Mouse (Mus musculus) neural tube, embryonic 10.5 days (tissue): Measurements from ENCODE around the gene Foxo6.
A peak's percentile ranks its signal among the peaks of the same experiment; 100 is the strongest.

ENCODE experiments used
- DNase-seq: peaks from one replicate; pipeline ENCODE4 v3.0.0-alpha.2; 2017; ENCODE audit warnings: low spot score; ENCODE audit errors: extremely low spot score

Foxo6 gene

DNA sequence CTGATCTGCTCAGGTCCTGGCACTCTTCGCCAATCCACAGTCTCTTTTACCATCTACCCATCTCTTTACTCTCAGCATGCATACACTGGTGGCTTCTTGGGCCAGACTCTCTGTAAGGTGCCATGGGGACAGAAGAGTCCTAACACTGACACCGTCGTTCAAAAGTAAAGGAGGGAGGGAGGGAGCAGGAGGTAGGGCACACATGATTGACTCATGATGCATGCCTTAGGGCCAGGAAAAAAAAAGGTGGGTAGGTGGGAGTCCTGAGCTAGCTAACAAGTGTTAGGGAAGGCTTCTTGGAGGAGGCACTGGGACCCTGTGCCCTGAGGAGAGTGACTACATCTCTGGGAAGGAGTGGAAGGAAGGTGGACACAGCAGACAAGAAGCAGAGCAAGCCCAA is 1.9 kb downstream of the Foxo6 start:
- DNase-seq: no peak

DNA sequence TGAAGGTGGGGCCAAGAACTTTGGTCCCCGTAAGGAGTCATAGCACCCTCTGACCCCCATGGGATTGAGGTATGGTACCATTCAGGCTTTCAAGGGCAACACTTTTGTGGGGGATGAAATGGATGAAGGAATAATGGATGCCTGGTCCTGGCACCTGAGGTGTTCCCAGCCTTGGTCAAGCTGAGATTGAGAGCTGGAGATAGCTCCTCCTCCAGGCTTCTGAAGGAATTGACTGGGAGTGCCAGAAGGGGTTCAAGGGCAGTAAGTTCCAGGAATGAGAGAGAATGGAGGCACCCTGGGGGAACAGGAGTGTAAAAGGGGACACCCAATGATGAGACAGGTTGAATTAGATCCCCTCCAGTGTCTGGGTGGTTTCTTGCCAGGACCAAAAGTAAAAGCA is 3.0 kb downstream of the Foxo6 start:
- no peak for DNase-seq

DNA sequence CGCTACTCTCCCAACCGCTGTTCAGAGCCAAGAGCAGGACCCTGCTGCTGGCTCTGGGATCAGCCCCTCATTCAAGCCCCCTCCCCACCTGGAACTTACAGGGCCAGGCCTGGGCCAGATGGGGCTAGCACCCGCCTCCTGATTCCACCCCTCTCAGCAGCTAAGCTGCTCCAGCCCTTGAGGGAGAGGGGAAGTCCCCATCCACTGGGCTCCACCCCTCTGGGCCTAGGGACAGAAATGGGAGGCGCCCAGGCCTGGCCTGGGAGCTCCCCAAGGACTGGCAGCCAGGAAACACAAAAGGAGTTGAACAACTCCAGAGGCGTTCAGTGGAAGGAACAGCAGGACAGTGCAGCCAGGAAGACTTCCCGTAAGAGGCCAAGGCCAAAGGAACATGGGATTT is 4.0 kb downstream of the Foxo6 start:
- DNase-seq: peak; percentile 45

DNA sequence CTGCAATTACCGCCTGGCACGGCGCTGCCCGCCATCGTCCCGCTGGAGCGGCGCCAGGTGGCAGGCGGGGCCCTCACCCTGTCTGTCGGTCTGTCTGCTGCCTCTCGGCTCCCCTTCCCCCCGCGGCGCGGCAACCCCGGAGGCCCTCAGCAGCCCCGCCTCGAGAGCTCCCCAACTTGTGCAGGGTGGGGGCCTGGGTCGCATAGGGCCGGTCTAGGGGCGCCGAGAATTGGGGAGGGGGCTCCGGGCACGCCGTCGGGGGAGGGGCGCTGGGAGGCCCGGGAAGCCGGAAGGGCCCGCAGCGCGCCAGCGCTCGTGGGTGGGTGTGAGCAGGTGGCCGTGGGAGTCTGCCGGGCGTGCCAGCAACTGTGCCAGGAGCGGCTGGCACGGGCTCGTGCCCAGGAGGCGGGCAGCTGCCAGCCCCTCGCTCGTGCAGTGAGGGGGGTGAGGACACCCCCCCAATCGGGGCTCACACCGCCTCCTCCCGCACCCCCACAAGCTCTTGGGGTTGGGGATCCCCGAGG is 4.5 kb downstream of the Foxo6 start:
- DNase-seq: no peak

DNA sequence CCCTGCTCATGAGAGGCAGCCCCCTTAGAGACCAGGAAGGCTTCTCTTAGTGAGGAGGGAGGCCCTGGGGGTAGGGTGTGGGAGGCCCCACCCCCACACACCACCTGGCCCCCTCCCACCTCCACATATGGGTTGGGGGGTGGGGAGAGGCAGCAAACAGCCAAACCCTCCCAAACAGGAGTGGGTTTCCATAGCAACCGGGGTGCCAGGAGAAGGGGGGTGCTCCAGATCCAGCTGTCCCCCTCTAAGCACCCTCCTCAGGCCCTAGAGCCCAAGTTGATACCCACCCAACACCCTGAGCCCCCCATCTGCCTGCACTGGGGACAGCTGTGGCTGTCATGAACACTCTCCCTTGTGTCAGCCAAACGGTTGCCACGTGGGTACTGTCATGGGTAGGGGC is 6.1 kb downstream of the Foxo6 start:
- DNase-seq: no peak

DNA sequence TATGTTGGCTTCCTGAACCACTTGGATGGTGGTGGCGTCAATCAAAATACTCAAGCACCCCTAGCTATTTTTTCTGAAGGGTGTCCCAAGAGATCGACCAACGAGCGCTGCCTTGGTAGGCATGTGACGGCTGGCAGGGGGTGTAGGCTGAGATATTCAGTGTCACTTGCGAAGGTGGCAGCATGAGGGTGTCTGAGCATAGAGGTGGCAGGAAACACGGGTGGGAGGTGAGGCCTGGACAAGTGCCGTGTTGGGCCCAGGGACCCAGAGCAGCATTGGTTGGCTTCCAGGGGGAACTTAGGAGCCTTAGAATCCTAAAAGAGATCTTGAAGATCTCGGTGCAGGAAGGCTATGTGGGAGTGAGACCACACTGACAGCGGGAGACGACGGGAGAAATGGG is 6.7 kb downstream of the Foxo6 start:
- DNase-seq: no peak

- no peak for DNase-seq
Measured at GRCm38 (mm10) chr4:120277255-120277928, 9.8 kb downstream of the Foxo6 start.

- no peak for DNase-seq
Measured at GRCm38 (mm10) chr4:120275487-120275886, 11.7 kb downstream of the Foxo6 start.

GRCm38 (mm10) chr4:120273594-120273993 is 13.6 kb downstream of the Foxo6 start:
- no peak for DNase-seq

DNA sequence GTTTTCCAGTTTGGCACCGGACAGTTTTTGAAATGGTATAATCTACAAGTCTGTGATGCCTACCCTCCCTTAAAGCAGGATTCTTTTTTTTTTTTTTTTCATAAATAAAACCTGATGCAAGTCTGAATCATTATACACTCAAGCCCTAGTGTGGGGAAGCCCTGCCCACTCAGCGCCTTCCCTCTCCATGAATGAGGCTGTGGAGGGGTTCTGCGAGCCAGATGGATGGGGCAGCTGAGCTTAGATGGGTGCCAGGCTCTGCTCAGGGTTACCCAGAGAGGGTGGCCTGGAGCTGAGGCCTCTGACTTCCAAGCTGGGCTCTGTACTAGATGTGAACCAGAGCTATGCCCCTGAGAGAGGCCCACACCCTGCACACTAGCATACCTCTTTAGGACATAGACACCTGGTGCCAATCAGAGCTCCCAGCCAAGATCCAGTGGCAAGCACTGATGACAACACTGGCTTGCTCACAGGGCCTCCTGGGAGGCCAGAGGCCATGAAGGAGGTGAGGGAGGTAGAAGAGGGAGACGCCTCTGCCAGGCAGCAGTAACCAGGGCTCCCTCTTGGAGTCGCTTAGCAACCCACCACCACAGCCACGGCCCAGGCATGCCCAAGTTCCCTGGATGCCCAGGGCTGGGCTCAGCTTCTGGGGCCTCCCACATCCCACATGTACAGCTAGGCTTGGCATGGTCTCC is 15.1 kb downstream of the Foxo6 start:
- DNase-seq: no peak

- no peak for DNase-seq
Measured at GRCm38 (mm10) chr4:120271208-120271607, 15.9 kb downstream of the Foxo6 start.

DNA sequence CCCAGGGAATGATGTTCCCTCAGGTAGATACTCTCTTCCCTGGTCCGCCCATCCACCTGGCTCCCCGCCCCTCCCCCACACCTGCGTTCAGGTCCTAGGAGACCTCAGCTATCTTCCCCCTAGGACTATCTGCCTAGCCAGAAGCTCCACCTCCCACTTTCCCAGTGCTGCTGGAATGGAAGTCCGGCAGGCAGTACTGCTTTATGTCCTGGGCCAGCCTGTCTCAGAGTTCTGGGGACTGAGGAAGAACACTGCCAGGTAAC is 16.3 kb downstream of the Foxo6 start:
- DNase-seq: no peak

GRCm38 (mm10) chr4:120270148-120270936 is 16.8 kb downstream of the Foxo6 start:
- DNase-seq: no peak

DNA sequence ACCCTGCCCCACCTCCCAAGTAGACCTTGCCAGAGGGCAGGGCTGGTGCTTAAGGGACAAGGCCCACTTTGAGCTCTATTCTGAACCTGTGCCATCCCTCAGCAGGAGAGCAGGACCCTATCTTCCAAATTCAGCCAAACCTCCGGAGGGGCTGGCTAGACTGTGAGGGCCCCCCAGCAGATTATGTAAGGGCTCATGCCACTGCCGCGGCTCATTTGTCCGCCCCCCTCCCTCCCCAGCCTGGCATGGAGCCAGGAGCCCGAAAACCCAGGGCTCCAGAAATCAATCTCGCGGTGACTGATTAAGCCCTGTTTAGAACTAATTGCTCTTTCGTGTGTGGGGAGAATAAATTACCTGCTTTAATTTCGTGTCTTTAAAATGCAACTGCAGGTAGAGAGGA is 17.7 kb downstream of the Foxo6 start:
- no peak for DNase-seq

GRCm38 (mm10) chr4:120268214-120269061 is 18.7 kb downstream of the Foxo6 start:
- DNase-seq: peak; percentile 68

- DNase-seq: no peak
Measured at GRCm38 (mm10) chr4:120267683-120268082, 19.5 kb downstream of the Foxo6 start.

DNA sequence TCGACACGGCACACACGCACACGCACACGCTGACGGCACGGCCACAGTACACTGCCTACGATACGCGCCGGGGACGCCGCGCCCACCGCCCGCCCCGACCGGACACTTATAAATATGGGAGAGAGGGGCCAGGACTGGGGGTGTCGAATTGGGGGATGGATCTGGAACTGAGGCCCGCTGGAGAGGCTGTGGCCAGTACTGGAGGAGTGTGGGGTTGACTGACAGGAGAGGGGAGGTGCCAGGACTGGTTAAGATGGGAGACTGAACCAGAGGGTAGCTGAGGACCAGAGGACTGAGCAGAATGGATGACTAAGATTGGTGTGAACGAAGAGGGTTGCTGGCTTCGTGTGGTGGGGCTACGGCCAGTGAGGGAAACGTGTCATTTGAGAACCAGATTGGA is 20.0 kb downstream of the Foxo6 start:
- peak; percentile 45 for DNase-seq

DNA sequence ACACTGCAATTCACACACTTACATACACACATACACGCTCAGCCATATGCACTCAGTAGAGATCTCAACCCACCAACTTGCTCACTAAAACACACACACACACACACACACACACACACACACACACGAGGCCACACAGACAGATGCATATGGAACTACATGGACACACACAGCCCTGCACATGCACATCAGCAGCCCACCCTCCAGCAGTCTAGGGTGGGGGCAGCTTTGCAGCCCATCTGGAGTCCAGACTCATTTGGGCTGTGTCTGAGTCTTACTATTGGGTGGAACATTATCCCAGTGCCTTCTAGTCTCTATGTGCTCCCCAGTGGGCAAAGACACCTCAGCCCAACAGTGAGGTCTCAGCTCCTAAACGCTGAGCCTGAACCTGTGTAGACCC is 23.0 kb downstream of the Foxo6 start:
- DNase-seq: no peak

GRCm38 (mm10) chr4:120262726-120263125 is 24.4 kb downstream of the Foxo6 start:
- no peak for DNase-seq

GRCm38 (mm10) chr4:120262206-120262605 is 24.9 kb downstream of the Foxo6 start:
- no peak for DNase-seq

GRCm38 (mm10) chr4:120259356-120260181 is 27.6 kb downstream of the Foxo6 start:
- no peak for DNase-seq
